Mouse (Mus musculus) midbrain, embryonic 13.5 days (tissue): ENCODE results near the gene Card10. TPM values are rescaled to one million over a fixed set of nuclear protein-coding genes. Genes with fewer than 3 reads are reported as not detected.

ENCODE experiments used
- ATAC-seq: fragments of 200-750 bp; cut with Nextera tagmentation; 2 replicates; pipeline ENCODE4 v1.8.0; 2017; ENCODE audit warnings: mild to moderate bottlenecking, moderate TSS enrichment, moderate library complexity
- H3K27ac ChIP-seq: fragments of 300-500 bp; sonication (generic); 2 replicates; pipeline ENCODE4 v1.5.1; 2015; ENCODE audit warnings: inconsistent platforms, mild to moderate bottlenecking, moderate library complexity
- H3K27me3 ChIP-seq: fragments of 300-500 bp; sonication (generic); 2 replicates; pipeline ENCODE4 v1.6.1; 2015; ENCODE audit warnings: mild to moderate bottlenecking, inconsistent platforms
- H3K36me3 ChIP-seq: fragments of 300-500 bp; sonication (generic); 2 replicates; pipeline ENCODE4 v1.6.1; 2015; ENCODE audit warnings: mild to moderate bottlenecking, inconsistent platforms
- H3K4me1 ChIP-seq: fragments of 300-500 bp; sonication (generic); replicated peaks from 2 replicates; pipeline ENCODE4 v1.6.1; 2015; ENCODE audit warnings: inconsistent platforms
- H3K4me2 ChIP-seq: fragments of 300-500 bp; sonication (generic); replicated peaks from 2 replicates; pipeline ENCODE4 v1.6.1; 2015; ENCODE audit warnings: moderate library complexity, mild to moderate bottlenecking, inconsistent platforms
- H3K4me3 ChIP-seq: fragments of 300-500 bp; sonication (generic); replicated peaks from 2 replicates; pipeline ENCODE4 v1.5.1; 2015; ENCODE audit warnings: mild to moderate bottlenecking, inconsistent platforms
- H3K9ac ChIP-seq: fragments of 300-500 bp; sonication (generic); replicated peaks from 2 replicates; pipeline ENCODE4 v1.6.1; 2015; ENCODE audit warnings: mild to moderate bottlenecking, inconsistent platforms
- H3K9me3 ChIP-seq: fragments of 300-500 bp; sonication (generic); 2 replicates; pipeline ENCODE4 v1.6.1; 2016; ENCODE audit warnings: mild to moderate bottlenecking, inconsistent platforms
- WGBS: fragments of 180-500 bp; shearing (Covaris S2); methylation state at CpG from one replicate; pipeline ENCODE4 v1.1.7; 2015; 5-methylcytosine and 5-hydroxymethylcytosine counted together
- polyA plus RNA-seq: library from polyadenylated mRNA; unstranded; fragments of >200 nt; fragmentation: Nextera tagmentation; extraction: Ambion mirVana; gene quantifications from 2 replicates; pipeline ENCODE4 v1.2.1, GENCODE M21; 2015

Card10 gene
- polyA plus RNA-seq, 1 experiment from 2014 or later, result 1.2 TPM

- no peak overlapping the region for H3K4me3 ChIP-seq
- no peaks in the 10 kb centered on the region for H3K36me3 ChIP-seq
- H3K9ac ChIP-seq, result no peak overlapping the region
- ATAC-seq, result no peak
- H3K4me2 ChIP-seq, result no peak overlapping the region
- no peaks in the 10 kb centered on the region; the same call in none of the 2 replicates for H3K27me3 ChIP-seq
- no peak overlapping the region for H3K27ac ChIP-seq
- H3K4me1 ChIP-seq, result peaks cover 7% of the 10 kb centered on the region; the same call in 1 of the 2 replicates
- WGBS, result 87% methylated on average over 4 of the region's 4 CpGs
- H3K9me3 ChIP-seq, result no peaks in the 10 kb centered on the region
Measured at GRCm38 (mm10) chr15:78790451-78790850, 12.4 kb downstream of the Card10 start.

- ATAC-seq, result no peak
- no peaks in the 10 kb centered on the region for H3K9me3 ChIP-seq
- H3K4me3 ChIP-seq, result no peak overlapping the region
- no peaks in the 10 kb centered on the region for H3K36me3 ChIP-seq
- no peak overlapping the region; the same call in 1 of the 2 replicates for H3K27ac ChIP-seq
- H3K4me2 ChIP-seq, result no peak overlapping the region
- peaks cover 7% of the 10 kb centered on the region; the same call in 1 of the 2 replicates for H3K4me1 ChIP-seq
- WGBS, result 85% methylated on average over 13 of the region's 13 CpGs
- H3K9ac ChIP-seq, result no peak overlapping the region
- H3K27me3 ChIP-seq, result no peaks in the 10 kb centered on the region; the same call in none of the 2 replicates
Measured at GRCm38 (mm10) chr15:78789721-78790323, 13.0 kb downstream of the Card10 start.

GRCm38 (mm10) chr15:78788042-78788441 lies 14.8 kb downstream of the Card10 start:
- 86% methylated on average over 3 of the region's 3 CpGs for WGBS
- no peak for ATAC-seq

DNA sequence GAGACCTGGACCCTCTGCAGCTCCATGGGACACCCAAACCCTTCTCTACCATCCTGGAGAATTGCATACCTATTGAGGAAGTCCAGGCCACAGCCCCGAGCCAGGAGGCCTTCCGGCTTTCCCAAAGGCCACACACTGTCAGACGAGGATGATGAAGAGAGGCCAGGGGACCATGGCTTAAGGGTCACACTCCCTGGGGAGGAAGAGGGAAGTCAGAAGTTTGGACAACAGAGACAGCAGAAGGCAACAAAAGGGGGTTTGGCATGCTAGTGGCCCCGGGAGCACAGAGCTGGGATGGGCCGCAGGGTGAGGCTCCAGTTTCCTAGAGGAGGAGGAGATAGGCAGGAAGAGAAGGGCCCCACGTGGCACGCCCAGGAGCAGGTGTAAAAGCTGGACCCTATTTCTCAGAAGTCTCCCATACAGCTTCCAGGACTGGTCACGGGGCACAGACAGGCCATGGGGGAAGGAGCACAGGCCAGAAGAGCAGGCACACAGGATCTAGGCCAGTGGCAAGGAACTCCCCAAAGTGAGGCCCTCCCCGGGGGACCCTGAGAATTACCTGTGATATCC lies 15.5 kb downstream of the Card10 start:
- Histone ChIP-seq H3K27me3 (no peaks in the 10 kb centered on the region; the same call in none of the 2 replicates), H3K9ac (no peak overlapping the region), H3K4me2 (no peak overlapping the region), H3K36me3 (no peaks in the 10 kb centered on the region), H3K4me3 (no peak overlapping the region), H3K4me1 (peaks cover 7% of the 10 kb centered on the region; the same call in 1 of the 2 replicates), H3K27ac (no peak overlapping the region), H3K9me3 (no peaks in the 10 kb centered on the region)
- no peak for ATAC-seq
- WGBS, result 73% methylated on average over 9 of the region's 9 CpGs

More at GRCm38 (mm10) chr15:78788042-78788441, 14.8 kb downstream of the Card10 start:
- Histone ChIP-seq H3K9ac (no peak overlapping the region), H3K27ac (no peak overlapping the region), H3K27me3 (no peaks in the 10 kb centered on the region; the same call in none of the 2 replicates), H3K36me3 (no peaks in the 10 kb centered on the region), H3K4me2 (no peak overlapping the region), H3K9me3 (no peaks in the 10 kb centered on the region), H3K4me3 (no peak overlapping the region), H3K4me1 (peaks cover 7% of the 10 kb centered on the region; the same call in 1 of the 2 replicates)

DNA sequence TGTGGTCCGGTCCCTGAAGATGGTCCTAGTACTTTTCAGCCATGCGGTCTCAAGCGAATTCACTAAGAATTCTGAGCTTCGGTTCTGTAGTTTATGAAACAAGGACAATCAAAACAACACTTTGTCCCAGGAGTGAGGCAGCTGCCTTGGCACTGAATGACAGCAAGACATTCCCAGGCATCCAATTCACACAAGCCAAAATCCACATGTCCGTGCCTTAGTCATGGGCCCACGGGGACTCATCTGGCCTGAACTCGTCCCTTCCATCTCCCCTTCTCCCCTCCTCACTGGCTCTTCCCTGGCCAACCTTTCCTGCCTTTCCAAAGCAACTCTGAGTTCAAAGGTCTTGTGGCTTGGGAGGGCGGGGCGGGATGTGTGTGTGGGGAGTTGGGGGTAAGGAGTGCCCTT lies 16.4 kb downstream of the Card10 start:
- H3K4me3 ChIP-seq, result no peak overlapping the region
- no peak overlapping the region for H3K27ac ChIP-seq
- H3K9me3 ChIP-seq, result no peaks in the 10 kb centered on the region
- no peaks in the 10 kb centered on the region; the same call in 1 of the 2 replicates for H3K27me3 ChIP-seq
- peaks cover 10% of the 10 kb centered on the region; the same call in 1 of the 2 replicates for H3K4me1 ChIP-seq
- H3K9ac ChIP-seq, result no peak overlapping the region
- WGBS, result 75% methylated on average over 9 of the region's 9 CpGs
- no peaks in the 10 kb centered on the region for H3K36me3 ChIP-seq
- H3K4me2 ChIP-seq, result no peak overlapping the region
- ATAC-seq, result no peak

DNA sequence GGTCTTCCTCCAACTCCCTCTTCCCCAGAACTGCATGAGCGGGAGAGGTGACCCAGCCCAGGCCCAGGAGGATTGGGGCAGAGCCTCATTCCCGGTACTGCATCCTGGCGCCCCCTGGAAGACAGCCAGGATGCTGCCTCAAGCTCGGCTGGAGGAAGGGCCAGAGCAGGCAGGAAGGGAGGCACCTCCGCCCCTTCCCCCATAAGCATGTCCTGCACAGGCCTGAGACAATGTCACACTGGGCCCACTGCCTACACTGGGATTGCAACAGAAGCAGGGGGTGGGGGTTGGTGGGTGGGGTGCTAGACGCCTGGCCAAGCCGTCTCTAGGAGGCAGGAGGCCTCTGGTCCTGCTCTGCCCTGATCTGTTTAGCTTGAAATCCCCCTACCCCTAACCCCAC lies 16.9 kb downstream of the Card10 start:
- Histone ChIP-seq H3K36me3 (no peaks in the 10 kb centered on the region), H3K27me3 (no peaks in the 10 kb centered on the region; the same call in 1 of the 2 replicates), H3K9me3 (no peaks in the 10 kb centered on the region), H3K27ac (no peak overlapping the region), H3K4me3 (no peak overlapping the region), H3K4me2 (no peak overlapping the region), H3K9ac (0 out of 2 replicates have a peak overlapping the region, but pooled peaks have one; percentile 19), H3K4me1 (peaks cover 10% of the 10 kb centered on the region; the same call in 1 of the 2 replicates)
- ATAC-seq, result peak; percentile 50
- 18% methylated on average over 7 of the region's 7 CpGs for WGBS

DNA sequence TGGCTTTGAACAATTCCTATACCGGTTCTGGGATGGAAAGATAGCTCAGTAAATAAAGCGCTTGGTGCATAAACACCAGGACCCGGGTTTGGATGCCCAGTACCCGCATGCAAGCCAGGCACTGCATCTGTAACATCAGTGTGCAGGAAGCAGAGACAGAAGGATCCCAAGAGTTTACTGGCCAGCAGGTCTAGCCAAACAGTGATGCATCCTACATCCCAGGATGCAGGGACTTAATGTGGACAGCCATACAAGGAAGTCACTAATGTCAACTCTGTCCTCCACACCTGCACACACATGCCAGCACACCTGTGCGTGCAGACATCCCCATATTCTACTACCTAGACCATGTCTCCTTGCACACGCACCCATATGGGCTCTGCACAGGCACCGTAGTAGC lies 17.6 kb downstream of the Card10 start:
- Histone ChIP-seq H3K4me2 (no peak overlapping the region), H3K4me3 (no peak overlapping the region), H3K9ac (no peak overlapping the region), H3K4me1 (peaks cover 10% of the 10 kb centered on the region; the same call in 1 of the 2 replicates), H3K9me3 (no peaks in the 10 kb centered on the region), H3K27ac (no peak overlapping the region), H3K27me3 (no peaks in the 10 kb centered on the region), H3K36me3 (no peaks in the 10 kb centered on the region)
- no peak for ATAC-seq
- WGBS, result 90% methylated on average over 7 of the region's 7 CpGs

DNA sequence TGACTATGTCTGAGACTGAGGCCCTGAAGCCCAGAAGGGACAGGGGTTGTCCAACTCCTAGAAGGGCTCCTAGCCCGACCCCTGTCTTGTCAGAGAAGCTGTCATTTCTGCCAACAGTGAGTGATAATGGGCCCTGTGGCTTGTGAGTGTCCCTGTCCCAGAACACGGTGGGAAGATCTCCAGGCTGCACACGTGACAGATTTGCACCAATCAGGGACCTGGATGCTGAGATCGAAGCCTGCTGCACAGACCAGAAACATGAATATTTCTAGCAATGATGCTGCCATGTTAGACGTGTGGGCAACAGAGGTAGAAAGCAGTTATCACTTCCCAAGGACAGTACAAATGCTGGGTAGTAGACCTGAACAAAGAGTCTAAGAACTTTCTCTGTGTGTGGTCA lies 18.3 kb downstream of the Card10 start:
- H3K4me3 ChIP-seq, result no peak overlapping the region
- H3K27me3 ChIP-seq, result no peaks in the 10 kb centered on the region
- H3K4me1 ChIP-seq, result peaks cover 10% of the 10 kb centered on the region; the same call in 1 of the 2 replicates
- H3K36me3 ChIP-seq, result no peaks in the 10 kb centered on the region
- no peak overlapping the region for H3K9ac ChIP-seq
- no peak overlapping the region for H3K4me2 ChIP-seq
- 68% methylated on average over 5 of the region's 5 CpGs for WGBS
- H3K9me3 ChIP-seq, result no peaks in the 10 kb centered on the region
- no peak overlapping the region for H3K27ac ChIP-seq
- ATAC-seq, result no peak

DNA sequence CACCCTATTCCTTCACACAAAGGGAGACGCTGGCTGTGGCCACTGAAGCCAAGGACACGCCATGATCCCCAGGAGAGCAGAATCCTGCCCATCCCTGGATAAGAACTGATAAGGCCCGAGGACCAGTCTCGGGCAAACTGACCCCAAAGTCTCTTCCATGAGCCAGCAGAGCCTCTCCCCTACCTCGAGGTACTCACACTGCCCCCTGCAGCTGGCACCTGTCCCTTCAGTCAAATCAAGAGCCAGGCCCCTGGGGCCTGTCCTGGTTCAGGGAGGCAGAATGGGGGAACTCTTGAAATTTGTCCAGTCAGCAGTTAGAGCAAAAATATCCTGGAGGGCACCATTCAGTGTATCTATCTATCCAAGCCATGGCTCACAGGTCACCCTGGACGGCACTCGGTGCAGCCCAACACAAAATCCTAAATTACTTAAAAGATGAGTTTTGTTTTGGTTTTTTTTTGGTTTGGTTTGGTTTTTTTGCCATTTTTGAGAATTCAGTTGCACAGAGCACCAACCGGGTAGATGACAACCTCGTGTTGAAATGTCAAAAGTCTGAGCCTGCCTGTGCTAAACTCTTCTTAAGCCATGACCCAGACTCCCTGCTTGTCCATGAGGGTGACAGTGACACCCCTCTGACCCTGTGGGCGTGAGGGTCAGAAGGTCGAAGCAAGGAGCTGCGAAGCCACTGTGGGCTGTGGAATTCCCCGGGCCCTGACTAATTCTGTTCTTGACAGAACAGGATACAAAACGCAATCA lies 20.3 kb downstream of the Card10 start:
- Histone ChIP-seq H3K27ac (no peak overlapping the region), H3K36me3 (no peaks in the 10 kb centered on the region), H3K4me2 (no peak overlapping the region), H3K9ac (no peak overlapping the region), H3K4me3 (no peak overlapping the region), H3K4me1 (peaks cover 21% of the 10 kb centered on the region), H3K9me3 (no peaks in the 10 kb centered on the region), H3K27me3 (no peaks in the 10 kb centered on the region)
- 69% methylated on average over 14 of the region's 14 CpGs for WGBS
- no peak for ATAC-seq

GRCm38 (mm10) chr15:78780908-78781307 lies 21.9 kb downstream of the Card10 start:
- H3K27me3 ChIP-seq, result no peaks in the 10 kb centered on the region
- H3K27ac ChIP-seq, result no peak overlapping the region
- ATAC-seq, result no peak
- no peaks in the 10 kb centered on the region for H3K9me3 ChIP-seq
- H3K36me3 ChIP-seq, result no peaks in the 10 kb centered on the region
- H3K4me2 ChIP-seq, result no peak overlapping the region
- WGBS, result 90% methylated on average over 7 of the region's 7 CpGs
- H3K4me1 ChIP-seq, result peaks cover 17% of the 10 kb centered on the region
- no peak overlapping the region for H3K4me3 ChIP-seq
- H3K9ac ChIP-seq, result no peak overlapping the region

- Histone ChIP-seq H3K36me3 (no peaks in the 10 kb centered on the region), H3K4me3 (no peak overlapping the region), H3K27ac (no peak overlapping the region), H3K9me3 (no peaks in the 10 kb centered on the region), H3K4me2 (no peak overlapping the region), H3K9ac (no peak overlapping the region), H3K4me1 (peaks cover 15% of the 10 kb centered on the region), H3K27me3 (no peaks in the 10 kb centered on the region)
- no peak for ATAC-seq
- 91% methylated on average over 14 of the region's 14 CpGs for WGBS
Measured at GRCm38 (mm10) chr15:78780359-78780758, 22.5 kb downstream of the Card10 start.

GRCm38 (mm10) chr15:78779690-78780089 lies 23.2 kb downstream of the Card10 start:
- Histone ChIP-seq H3K4me1 (peaks cover 15% of the 10 kb centered on the region), H3K27ac (no peak overlapping the region), H3K4me3 (no peak overlapping the region), H3K9ac (no peak overlapping the region), H3K4me2 (no peak overlapping the region), H3K27me3 (no peaks in the 10 kb centered on the region), H3K9me3 (no peaks in the 10 kb centered on the region), H3K36me3 (no peaks in the 10 kb centered on the region)
- 95% methylated on average over 5 of the region's 5 CpGs for WGBS
- no peak for ATAC-seq
